Mouse (Mus musculus) stomach, postnatal 0 days (tissue): ENCODE measurements around the gene Gm28305. TPM values are rescaled to one million over a fixed set of nuclear protein-coding genes. Genes with fewer than 3 reads are reported as not detected.

Experiments used
- ATAC-seq: fragments of 200-750 bp; cut with Nextera tagmentation; 2 replicates; pipeline ENCODE4 v1.8.0; 2017; ENCODE audit not compliant: low FRiP score, low TSS enrichment
- DNase-seq: peaks from one replicate; pipeline ENCODE4 v3.0.0-alpha.2; 2016; ENCODE audit warnings: low spot score
- H3K27ac ChIP-seq: fragments of 300-500 bp; sonication (generic); replicated peaks from 2 replicates; pipeline ENCODE4 v1.5.1; 2014; ENCODE audit warnings: mild to moderate bottlenecking, control low read depth
- H3K27me3 ChIP-seq: fragments of 300-500 bp; sonication (generic); 2 replicates; pipeline ENCODE4 v1.6.1; 2014; ENCODE audit warnings: low read length; ENCODE audit not compliant: control insufficient read depth, insufficient read depth
- H3K36me3 ChIP-seq: fragments of 300-500 bp; sonication (generic); 2 replicates; pipeline ENCODE4 v1.6.1; 2014; ENCODE audit warnings: low read length, mixed read lengths; ENCODE audit not compliant: control insufficient read depth, insufficient read depth
- H3K4me1 ChIP-seq: fragments of 300-500 bp; sonication (generic); replicated peaks from 2 replicates; pipeline ENCODE4 v1.6.1; 2014; ENCODE audit warnings: antibody characterized with exemption; ENCODE audit not compliant: control insufficient read depth, insufficient read depth
- H3K4me2 ChIP-seq: fragments of 300-500 bp; sonication (generic); replicated peaks from 2 replicates; pipeline ENCODE4 v1.6.1; 2014; ENCODE audit warnings: low read depth, mild to moderate bottlenecking, control low read depth, moderate library complexity
- H3K4me3 ChIP-seq: fragments of 300-500 bp; sonication (generic); 2 replicates; pipeline ENCODE4 v1.5.1; 2014; ENCODE audit warnings: low read depth, low read length, control low read depth
- H3K9ac ChIP-seq: fragments of 300-500 bp; sonication (generic); 2 replicates; pipeline ENCODE4 v1.6.1; 2014; ENCODE audit warnings: mild to moderate bottlenecking, low read length, control low read depth, mixed read lengths
- H3K9me3 ChIP-seq: fragments of 300-500 bp; sonication (generic); 2 replicates; pipeline ENCODE4 v1.6.1; 2016; ENCODE audit warnings: low read length; ENCODE audit not compliant: control insufficient read depth
- CTCF ChIP-seq: IDR thresholded peaks from 2 replicates; pipeline ENCODE4 v1.5.1; 2016; ENCODE audit warnings: antibody characterized with exemption, low read depth, mild to moderate bottlenecking, moderate library complexity
- EP300 ChIP-seq: optimal IDR thresholded peaks from 2 replicates; pipeline ENCODE3; 2016; ENCODE audit warnings: antibody characterized with exemption
- WGBS: fragments of 180-500 bp; shearing (Covaris S2); extraction: QIAGEN DNeasy Blood & Tissue Kit; methylation state at CpG from one replicate; pipeline ENCODE4 v1.1.7; 2014; 5-methylcytosine and 5-hydroxymethylcytosine counted together
- polyA plus RNA-seq: library from polyadenylated mRNA; unstranded; fragments of >200 nt; fragmentation: Nextera tagmentation; extraction: Ambion mirVana; gene quantifications from 2 replicates; pipeline ENCODE4 v1.2.1, GENCODE M21; 2015

Gm28305 gene
- polyA plus RNA-seq, 1 experiment from 2014 or later, result not detected

DNA sequence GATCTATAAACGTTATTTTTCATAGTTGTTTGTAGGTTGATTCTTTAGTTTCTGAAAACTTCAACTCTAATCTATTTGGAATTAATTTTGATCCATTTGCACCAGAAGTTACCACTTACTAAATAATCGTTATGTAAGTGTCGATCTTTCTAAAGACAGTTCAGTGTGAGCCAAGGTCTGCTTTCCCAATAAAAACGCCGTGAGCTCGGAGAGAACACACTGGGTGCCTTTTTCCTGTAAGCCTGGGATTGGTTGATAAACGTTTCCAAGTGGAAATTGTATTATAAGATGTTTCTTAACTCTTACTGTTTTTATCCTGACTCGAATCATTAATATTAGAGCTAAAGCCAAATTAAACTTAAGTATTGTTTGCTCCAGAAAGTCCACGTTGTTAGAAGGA lies 66.5 kb downstream of the Gm28305 start:
- Histone ChIP-seq H3K27ac (no peak overlapping the region), H3K4me1 (no peaks in the 10 kb centered on the region), H3K4me2 (no peak overlapping the region), H3K9me3 (no peaks in the 10 kb centered on the region), H3K9ac (no peak overlapping the region), H3K36me3 (no peaks in the 10 kb centered on the region), H3K27me3 (no peaks in the 10 kb centered on the region), H3K4me3 (no peak overlapping the region)
- no peak for DNase-seq
- no peak for TF ChIP-seq CTCF
- no peak for TF ChIP-seq EP300
- 69% methylated on average over 9 of the region's 9 CpGs for WGBS
- ATAC-seq, result no peak

DNA sequence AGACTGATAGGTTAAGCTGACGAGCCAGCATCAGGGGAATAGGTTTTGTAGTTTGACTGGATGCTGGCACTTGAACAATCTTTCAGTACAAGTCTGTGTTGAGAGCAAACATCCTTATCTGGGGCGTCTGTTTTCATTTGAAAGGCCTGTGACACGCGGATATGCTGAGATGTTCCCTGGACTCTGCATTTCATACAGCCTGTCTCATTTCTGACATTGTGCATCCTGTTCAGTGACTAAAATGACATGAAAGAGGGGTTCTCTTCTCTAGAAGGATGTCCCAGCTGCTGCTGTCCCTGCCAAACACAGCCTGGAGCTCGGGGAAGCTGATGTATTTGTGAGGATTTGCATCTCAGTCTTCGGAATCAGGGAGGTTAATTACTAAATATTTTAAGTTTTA lies 67.0 kb downstream of the Gm28305 start:
- DNase-seq, result no peak
- no peak overlapping the region for H3K9ac ChIP-seq
- TF ChIP-seq CTCF (no peak), EP300 (no peak)
- no peak overlapping the region for H3K4me3 ChIP-seq
- no peak overlapping the region for H3K27ac ChIP-seq
- H3K4me1 ChIP-seq, result no peaks in the 10 kb centered on the region
- H3K27me3 ChIP-seq, result no peaks in the 10 kb centered on the region
- no peak overlapping the region for H3K4me2 ChIP-seq
- WGBS, result 42% methylated on average over 6 of the region's 6 CpGs
- no peaks in the 10 kb centered on the region for H3K9me3 ChIP-seq
- no peaks in the 10 kb centered on the region for H3K36me3 ChIP-seq
- no peak for ATAC-seq

- H3K4me1 ChIP-seq, result no peaks in the 10 kb centered on the region
- H3K9ac ChIP-seq, result no peak overlapping the region
- no peak overlapping the region for H3K27ac ChIP-seq
- H3K36me3 ChIP-seq, result no peaks in the 10 kb centered on the region
- TF ChIP-seq EP300, result no peak
- no peak for TF ChIP-seq CTCF
- no peaks in the 10 kb centered on the region for H3K9me3 ChIP-seq
- DNase-seq (no peak), ATAC-seq (no peak)
- 72% methylated on average over 2 of the region's 2 CpGs for WGBS
- H3K4me2 ChIP-seq, result no peak overlapping the region
- no peak overlapping the region for H3K4me3 ChIP-seq
- no peaks in the 10 kb centered on the region for H3K27me3 ChIP-seq
These were observed 68.2 kb downstream of the Gm28305 start for GRCm38 (mm10) chr9:104108571-104109143.

DNA sequence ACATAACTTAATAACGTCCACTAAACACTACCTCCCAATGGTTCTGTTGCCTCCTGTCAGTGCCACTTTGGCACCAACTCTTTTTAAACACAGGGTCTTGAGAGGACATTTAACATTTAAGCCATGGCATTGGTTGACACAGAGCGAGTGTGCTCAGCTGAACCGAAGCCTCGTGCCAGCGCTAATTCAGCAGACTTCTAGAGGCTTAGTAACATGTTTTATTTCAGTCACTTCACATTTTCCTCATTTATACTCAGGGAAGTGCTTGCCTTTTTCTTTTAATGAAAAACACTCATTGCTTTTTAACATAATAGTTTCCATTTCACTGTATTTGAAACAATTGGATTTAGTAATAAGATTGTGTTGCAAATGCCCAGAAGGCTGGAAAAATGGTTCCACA lies 68.7 kb downstream of the Gm28305 start:
- H3K27ac ChIP-seq, result no peak overlapping the region
- TF ChIP-seq EP300 (no peak), CTCF (no peak)
- H3K27me3 ChIP-seq, result no peaks in the 10 kb centered on the region
- H3K4me2 ChIP-seq, result no peak overlapping the region
- no peak overlapping the region for H3K4me3 ChIP-seq
- H3K9ac ChIP-seq, result no peak overlapping the region
- no peaks in the 10 kb centered on the region for H3K4me1 ChIP-seq
- 76% methylated on average over 5 of the region's 5 CpGs for WGBS
- H3K36me3 ChIP-seq, result no peaks in the 10 kb centered on the region
- no peak for ATAC-seq
- no peak for DNase-seq
- no peaks in the 10 kb centered on the region for H3K9me3 ChIP-seq

DNA sequence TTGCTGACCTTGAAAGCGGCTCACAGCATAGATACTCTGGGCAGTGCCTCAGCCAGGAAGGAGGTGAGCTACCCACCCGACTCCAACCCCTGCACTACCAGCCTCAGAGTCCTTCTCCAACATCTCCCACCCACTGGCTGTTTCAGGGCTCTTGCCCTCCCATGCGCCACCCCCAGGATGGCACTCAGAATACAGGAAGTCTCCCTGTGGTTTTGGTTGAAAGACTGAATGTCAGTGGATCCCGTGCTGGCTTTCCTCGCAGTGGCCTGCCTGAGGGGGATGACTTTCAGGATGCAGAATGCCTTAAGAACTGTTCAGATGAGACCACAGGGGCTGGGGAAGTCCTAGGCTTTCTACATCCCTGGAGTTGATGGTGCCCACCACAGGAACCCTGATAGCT lies 82.6 kb downstream of the Gm28305 start:
- Histone ChIP-seq H3K9ac (no peak overlapping the region), H3K36me3 (no peaks in the 10 kb centered on the region), H3K4me1 (0 out of 2 replicates have a peak, but pooled peaks cover 2% of the 10 kb centered on the region), H3K9me3 (no peaks in the 10 kb centered on the region), H3K27me3 (no peaks in the 10 kb centered on the region), H3K4me3 (no peak overlapping the region), H3K27ac (no peak overlapping the region), H3K4me2 (no peak overlapping the region)
- DNase-seq, result no peak
- no peak for TF ChIP-seq EP300
- TF ChIP-seq CTCF, result peak; percentile 37
- no peak for ATAC-seq
- WGBS, result 73% methylated on average over 5 of the region's 5 CpGs

GRCm38 (mm10) chr9:104123622-104124021 lies 83.2 kb downstream of the Gm28305 start:
- Histone ChIP-seq H3K4me2 (no peak overlapping the region), H3K9ac (no peak overlapping the region), H3K27ac (no peak overlapping the region), H3K36me3 (no peaks in the 10 kb centered on the region), H3K4me1 (0 out of 2 replicates have a peak, but pooled peaks cover 2% of the 10 kb centered on the region), H3K27me3 (no peaks in the 10 kb centered on the region), H3K4me3 (no peak overlapping the region), H3K9me3 (no peaks in the 10 kb centered on the region)
- WGBS, result 18% methylated on average over 5 of the region's 5 CpGs
- no peak for ATAC-seq
- no peak for DNase-seq
- no peak for TF ChIP-seq EP300

Other genes starting within 250 kb of the Gm28305 start
- gene Nphp3, start 38.1 kb upstream of the Gm28305 start, polyA plus RNA-seq, result 1.8 and 2.1 TPM in 2 replicates
- 39.3 and 42.4 TPM in 2 replicates for gene Uba5, start 22.5 kb downstream of the Gm28305 start, polyA plus RNA-seq
- 24.2 and 24.4 TPM in 2 replicates for gene Acad11, start 22.7 kb downstream of the Gm28305 start, polyA plus RNA-seq
- gene Ackr4, start 86.3 kb downstream of the Gm28305 start, polyA plus RNA-seq, result 3.1 and 3.6 TPM in 2 replicates
- gene Dnajc13, start 222.3 kb downstream of the Gm28305 start, polyA plus RNA-seq, result 10.7 and 11.5 TPM in 2 replicates